Mouse (Mus musculus): ENCODE data around the gene Rasgrp1.

- no peak for TF ChIP-seq POLR2A (IDR thresholded peaks at IDR 0.05; ENCODE audit: low read depth, low read length)
- TF ChIP-seq CTCF (IDR thresholded peaks at IDR 0.05; ENCODE audit: borderline replicate concordance, insufficient read depth, low read length), result no peak
Measured at GRCm38 (mm10) chr2:117335552-117336188, 7.1 kb downstream of the Rasgrp1 start.

All from embryonic fibroblast, embryonic 13.5 days (primary cell).